Mouse (Mus musculus): ENCODE data around the gene Leng9. TPM values are rescaled to one million over a fixed set of nuclear protein-coding genes. Genes with fewer than 3 reads are reported as not detected.

Gene Leng9
- polyA plus RNA-seq, 1 experiment from 2014 or later, result 6.8 TPM

DNA sequence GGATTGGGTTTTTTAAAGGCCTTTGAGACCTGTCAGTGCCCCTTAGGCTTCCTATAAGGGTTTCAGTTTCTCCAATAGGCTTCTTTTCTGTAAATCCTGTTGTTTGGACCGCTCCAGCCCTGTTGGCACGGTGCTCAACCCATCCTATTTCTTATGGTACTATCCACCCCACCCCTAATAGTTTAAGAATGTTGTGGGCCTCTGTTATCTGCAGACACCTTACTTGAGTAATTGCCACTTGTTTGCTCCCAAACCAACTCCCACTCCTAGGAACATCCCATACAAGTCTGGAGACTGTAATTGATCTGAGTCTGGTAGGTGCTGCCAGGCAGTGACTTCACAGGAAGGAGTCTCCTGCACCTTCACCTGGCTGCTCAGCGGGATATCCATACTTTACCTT is 12.4 kb downstream of the Leng9 start:
- H3K9me3 ChIP-seq (ENCODE audit: control insufficient read depth, low read length), result no peaks in the 10 kb centered on the region
- 0 out of 2 replicates have a peak overlapping the region, but pooled peaks have one; percentile 60 for H3K27ac ChIP-seq (ENCODE audit: low read length)
- peak overlapping the region; percentile 81 for H3K9ac ChIP-seq (ENCODE audit: low read depth, low read length)
- H3K36me3 ChIP-seq (ENCODE audit: control insufficient read depth, insufficient read depth, low read length), result peaks cover 24% of the 10 kb centered on the region
- H3K27me3 ChIP-seq (replicated peaks; ENCODE audit: control insufficient read depth, insufficient read depth, low read length), result no peaks in the 10 kb centered on the region
- peak overlapping the region; percentile 91 for H3K4me3 ChIP-seq (ENCODE audit: low read length)
- no peak for ATAC-seq
- 44% methylated on average over 3 of the region's 3 CpGs for WGBS
- H3K4me2 ChIP-seq (ENCODE audit: low read depth, low read length), result peak overlapping the region; percentile 89
- peaks cover 7% of the 10 kb centered on the region for H3K4me1 ChIP-seq (ENCODE audit: control insufficient read depth, insufficient read depth, low read length)

DNA sequence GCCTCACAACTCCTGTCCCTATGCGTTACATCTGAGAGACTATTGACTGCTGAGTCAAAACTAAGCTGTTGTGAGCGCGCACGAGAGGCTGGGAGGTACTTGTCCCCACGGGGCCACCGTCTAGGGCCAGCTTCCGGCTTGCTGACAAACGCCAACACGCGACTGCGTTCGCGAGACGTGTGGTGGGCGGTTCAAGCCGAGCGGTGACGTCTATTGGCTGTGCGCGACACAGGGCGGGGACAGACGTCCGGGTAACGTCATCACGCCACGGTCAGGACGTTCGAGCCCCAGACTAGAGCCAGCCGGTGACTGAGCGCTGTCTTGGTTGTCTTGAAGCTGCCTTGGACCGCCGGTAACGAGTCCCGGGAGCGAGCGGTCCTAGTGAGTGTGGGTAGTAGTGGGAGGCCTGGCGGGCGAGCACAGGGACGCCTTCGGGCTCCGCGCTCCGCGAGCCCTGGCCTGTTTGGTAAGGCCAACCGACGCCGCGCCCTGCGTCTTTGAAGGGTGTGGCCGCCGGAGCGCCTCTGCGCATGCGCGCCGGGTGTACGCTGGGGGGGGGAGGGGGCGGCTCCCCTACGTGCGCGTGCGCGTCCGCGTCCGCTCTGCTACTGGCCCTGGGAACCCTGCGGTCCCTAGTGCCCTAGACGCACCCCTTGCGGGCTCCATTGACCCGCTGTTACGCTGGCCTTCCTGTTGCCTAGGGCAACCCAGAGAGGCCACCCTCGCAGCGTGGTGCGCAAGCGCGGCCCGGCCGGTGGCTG is 13.2 kb downstream of the Leng9 start, which contains the start of gene Leng8:
TSS of gene Leng8 (plus strand) at position 269 of the 761 bp plus-strand sequence.
- peaks cover 7% of the 10 kb centered on the region for H3K4me1 ChIP-seq (ENCODE audit: control insufficient read depth, insufficient read depth, low read length)
- ATAC-seq, result peak; percentile 99
- no peaks in the 10 kb centered on the region for H3K27me3 ChIP-seq (replicated peaks; ENCODE audit: control insufficient read depth, insufficient read depth, low read length)
- H3K9ac ChIP-seq (ENCODE audit: low read depth, low read length), result peak within 1 kb of the TSS; percentile 81
- peak within 1 kb of the TSS; percentile 88 for H3K27ac ChIP-seq (ENCODE audit: low read length)
- peaks cover 16% of the 10 kb centered on the region for H3K36me3 ChIP-seq (ENCODE audit: control insufficient read depth, insufficient read depth, low read length)
- WGBS, result under 1% methylated on average over 77 of the region's 78 CpGs
- H3K9me3 ChIP-seq (ENCODE audit: control insufficient read depth, low read length), result no peaks in the 10 kb centered on the region
- peak within 1 kb of the TSS; percentile 91 for H3K4me3 ChIP-seq (ENCODE audit: low read length)
- peak within 1 kb of the TSS; percentile 89 for H3K4me2 ChIP-seq (ENCODE audit: low read depth, low read length)

DNA sequence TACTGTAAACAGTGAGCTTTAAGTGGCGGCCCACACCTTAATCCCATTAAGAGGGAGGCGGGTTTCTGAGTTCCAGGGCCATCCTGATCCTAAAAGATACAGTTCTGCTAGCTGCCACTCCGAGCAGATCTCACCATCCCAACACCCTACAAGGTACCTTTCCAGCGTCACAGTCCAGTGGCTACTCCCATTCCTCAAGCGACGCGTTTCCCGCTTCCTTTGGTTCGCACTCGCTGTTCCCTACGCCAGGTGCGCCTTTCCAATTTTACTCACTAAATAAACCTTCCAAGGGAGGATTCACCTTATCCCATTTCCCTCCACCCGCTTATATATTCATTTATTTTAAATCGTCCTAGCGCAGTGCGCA is 13.8 kb downstream of the Leng9 start:
- Histone ChIP-seq H3K36me3 (ENCODE audit: control insufficient read depth, insufficient read depth, low read length) (peaks cover 11% of the 10 kb centered on the region; the same call in 1 of the 2 replicates), H3K27me3 (replicated peaks; ENCODE audit: control insufficient read depth, insufficient read depth, low read length) (no peaks in the 10 kb centered on the region), H3K4me2 (ENCODE audit: low read depth, low read length) (peak overlapping the region; percentile 80), H3K4me1 (ENCODE audit: control insufficient read depth, insufficient read depth, low read length) (peaks cover 7% of the 10 kb centered on the region), H3K4me3 (ENCODE audit: low read length) (peak overlapping the region; percentile 91), H3K9ac (ENCODE audit: low read depth, low read length) (peak overlapping the region; percentile 81), H3K9me3 (ENCODE audit: control insufficient read depth, low read length) (no peaks in the 10 kb centered on the region), H3K27ac (ENCODE audit: low read length) (peak overlapping the region; percentile 25; the same call in 1 of the 2 replicates)
- under 1% methylated on average over 16 of the region's 16 CpGs for WGBS
- peak; percentile 32 for ATAC-seq

DNA sequence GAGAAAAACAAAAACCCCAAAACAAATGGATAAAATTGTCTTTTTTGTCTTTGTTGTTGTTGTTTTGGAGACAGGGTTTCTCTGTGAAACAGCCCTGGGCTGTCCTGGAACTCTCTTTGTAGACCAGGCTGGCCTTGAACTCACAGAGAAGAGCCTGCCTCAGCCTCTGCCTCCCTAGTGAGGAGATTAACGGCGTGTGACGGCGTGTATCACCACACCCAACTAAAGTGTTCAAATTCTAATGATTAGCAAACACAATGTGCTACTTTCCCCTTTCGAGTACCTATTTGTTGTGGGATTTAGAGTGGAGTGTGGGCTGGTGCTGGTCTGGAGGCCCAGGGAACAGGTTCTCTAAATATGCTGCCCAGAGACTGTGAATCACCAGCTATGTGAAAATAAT is 15.3 kb downstream of the Leng9 start:
- Histone ChIP-seq H3K27me3 (replicated peaks; ENCODE audit: control insufficient read depth, insufficient read depth, low read length) (no peaks in the 10 kb centered on the region), H3K9me3 (ENCODE audit: control insufficient read depth, low read length) (no peaks in the 10 kb centered on the region), H3K4me2 (ENCODE audit: low read depth, low read length) (no peak overlapping the region), H3K36me3 (ENCODE audit: control insufficient read depth, insufficient read depth, low read length) (peaks cover 10% of the 10 kb centered on the region; the same call in 1 of the 2 replicates), H3K27ac (ENCODE audit: low read length) (no peak overlapping the region), H3K4me1 (ENCODE audit: control insufficient read depth, insufficient read depth, low read length) (peaks cover 11% of the 10 kb centered on the region), H3K4me3 (ENCODE audit: low read length) (no peak overlapping the region), H3K9ac (ENCODE audit: low read depth, low read length) (no peak overlapping the region)
- WGBS, result 80% methylated on average over 5 of the region's 5 CpGs
- ATAC-seq, result no peak

DNA sequence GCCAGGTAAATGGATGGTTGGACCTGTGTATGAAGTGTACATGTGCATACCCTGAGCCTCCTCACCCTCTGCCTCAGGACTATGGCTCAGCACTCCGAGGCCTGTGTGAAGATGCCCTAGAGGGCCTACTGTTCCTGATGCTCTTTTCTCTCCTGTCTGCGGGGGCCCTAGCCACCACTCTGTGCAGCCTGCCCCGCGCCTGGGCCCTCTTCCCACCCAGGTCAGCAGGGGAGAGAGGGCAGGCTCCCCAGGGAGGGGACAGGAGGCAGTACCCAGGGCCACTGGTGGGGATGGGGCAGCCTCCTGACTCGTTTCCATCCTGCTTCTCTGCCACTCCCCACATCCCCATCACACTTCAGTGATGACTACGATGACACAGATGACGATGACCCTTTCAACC is 17.2 kb downstream of the Leng9 start:
- H3K9me3 ChIP-seq (ENCODE audit: control insufficient read depth, low read length), result no peaks in the 10 kb centered on the region
- no peaks in the 10 kb centered on the region for H3K36me3 ChIP-seq (ENCODE audit: control insufficient read depth, insufficient read depth, low read length)
- H3K27ac ChIP-seq (ENCODE audit: low read length), result no peak overlapping the region
- H3K4me1 ChIP-seq (ENCODE audit: control insufficient read depth, insufficient read depth, low read length), result peaks cover 8% of the 10 kb centered on the region
- H3K4me2 ChIP-seq (ENCODE audit: low read depth, low read length), result no peak overlapping the region
- no peak overlapping the region for H3K4me3 ChIP-seq (ENCODE audit: low read length)
- H3K9ac ChIP-seq (ENCODE audit: low read depth, low read length), result no peak overlapping the region
- 86% methylated on average over 7 of the region's 7 CpGs for WGBS
- no peak for ATAC-seq
- no peaks in the 10 kb centered on the region for H3K27me3 ChIP-seq (replicated peaks; ENCODE audit: control insufficient read depth, insufficient read depth, low read length)

- Histone ChIP-seq H3K9ac (ENCODE audit: low read depth, low read length) (no peak overlapping the region), H3K4me3 (ENCODE audit: low read length) (no peak overlapping the region), H3K4me2 (ENCODE audit: low read depth, low read length) (no peak overlapping the region), H3K9me3 (ENCODE audit: control insufficient read depth, low read length) (no peaks in the 10 kb centered on the region), H3K27me3 (replicated peaks; ENCODE audit: control insufficient read depth, insufficient read depth, low read length) (no peaks in the 10 kb centered on the region), H3K4me1 (ENCODE audit: control insufficient read depth, insufficient read depth, low read length) (peaks cover 4% of the 10 kb centered on the region), H3K27ac (ENCODE audit: low read length) (no peak overlapping the region), H3K36me3 (ENCODE audit: control insufficient read depth, insufficient read depth, low read length) (no peaks in the 10 kb centered on the region)
- WGBS, result 90% methylated on average over 3 of the region's 3 CpGs
- no peak for ATAC-seq
Measured at GRCm38 (mm10) chr7:4132581-4132980, 17.6 kb downstream of the Leng9 start.

DNA sequence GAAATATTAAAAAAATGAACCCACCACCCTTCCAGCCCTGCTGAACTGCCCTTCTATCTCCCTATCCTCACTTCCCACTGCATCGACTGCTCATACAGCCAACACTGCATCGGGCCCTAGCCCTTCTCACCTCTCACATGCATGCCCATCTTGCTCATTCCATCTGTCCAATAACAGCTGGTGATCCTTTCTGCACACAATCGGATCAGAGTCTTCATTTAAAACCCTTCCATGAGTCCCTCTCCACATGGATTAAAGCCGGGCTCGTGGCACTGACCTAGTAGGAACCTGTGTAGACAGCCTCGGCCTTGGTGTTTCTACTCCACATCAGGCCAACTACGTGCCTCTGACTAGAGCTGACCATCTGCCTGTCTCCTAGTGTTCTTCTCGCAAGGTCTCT is 18.2 kb downstream of the Leng9 start:
- Histone ChIP-seq H3K27me3 (replicated peaks; ENCODE audit: control insufficient read depth, insufficient read depth, low read length) (no peaks in the 10 kb centered on the region), H3K4me1 (ENCODE audit: control insufficient read depth, insufficient read depth, low read length) (0 out of 2 replicates have a peak, but pooled peaks cover 3% of the 10 kb centered on the region), H3K9ac (ENCODE audit: low read depth, low read length) (no peak overlapping the region), H3K27ac (ENCODE audit: low read length) (no peak overlapping the region), H3K4me3 (ENCODE audit: low read length) (no peak overlapping the region), H3K9me3 (ENCODE audit: control insufficient read depth, low read length) (no peaks in the 10 kb centered on the region), H3K36me3 (ENCODE audit: control insufficient read depth, insufficient read depth, low read length) (no peaks in the 10 kb centered on the region), H3K4me2 (ENCODE audit: low read depth, low read length) (no peak overlapping the region)
- 91% methylated on average over 8 of the region's 8 CpGs for WGBS
- ATAC-seq, result no peak

DNA sequence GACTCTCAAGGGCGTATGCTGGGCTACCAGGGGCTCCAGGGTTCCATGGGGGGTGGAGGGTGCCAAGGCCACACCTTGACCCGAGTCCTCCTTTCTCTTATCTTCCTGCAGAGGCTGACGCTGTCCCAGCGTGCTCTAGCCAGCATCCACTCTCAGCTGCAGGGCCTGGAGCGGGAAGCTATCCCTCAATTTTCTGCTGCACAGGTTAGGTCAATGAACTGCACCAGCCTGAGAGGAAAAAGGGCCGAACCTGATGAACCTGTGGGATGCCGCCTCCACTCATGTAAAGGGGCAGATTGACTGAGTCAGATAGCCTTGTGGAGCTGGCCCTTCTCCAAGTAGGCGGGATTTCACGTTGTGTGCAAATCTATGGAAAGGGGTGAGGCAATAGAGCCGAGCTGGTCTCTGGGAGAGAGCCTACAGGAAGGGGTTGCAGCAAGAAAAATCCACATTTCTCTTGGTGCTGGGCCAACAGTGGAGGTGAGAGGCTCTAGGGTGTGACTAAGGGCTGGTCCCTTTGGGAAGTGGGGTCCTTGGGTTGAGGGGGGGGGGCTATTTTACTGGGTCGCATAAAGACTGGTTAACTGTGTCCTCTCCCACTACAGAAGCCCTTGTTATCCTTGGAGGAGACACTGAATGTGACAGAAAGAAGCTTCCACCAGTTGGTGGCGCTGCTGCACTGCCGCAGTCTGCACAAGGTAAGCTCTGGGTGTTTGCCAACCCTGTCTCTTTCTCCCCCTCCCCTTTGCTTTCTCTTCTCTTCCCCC is 19.3 kb downstream of the Leng9 start:
- WGBS, result 32% methylated on average over 13 of the region's 13 CpGs
- no peak overlapping the region for H3K4me3 ChIP-seq (ENCODE audit: low read length)
- H3K27me3 ChIP-seq (replicated peaks; ENCODE audit: control insufficient read depth, insufficient read depth, low read length), result no peaks in the 10 kb centered on the region
- H3K4me2 ChIP-seq (ENCODE audit: low read depth, low read length), result no peak overlapping the region
- 0 out of 2 replicates have a peak, but pooled peaks cover 3% of the 10 kb centered on the region for H3K4me1 ChIP-seq (ENCODE audit: control insufficient read depth, insufficient read depth, low read length)
- ATAC-seq, result peak; percentile 80
- no peaks in the 10 kb centered on the region for H3K36me3 ChIP-seq (ENCODE audit: control insufficient read depth, insufficient read depth, low read length)
- H3K9ac ChIP-seq (ENCODE audit: low read depth, low read length), result no peak overlapping the region
- H3K27ac ChIP-seq (ENCODE audit: low read length), result no peak overlapping the region
- no peaks in the 10 kb centered on the region for H3K9me3 ChIP-seq (ENCODE audit: control insufficient read depth, low read length)

DNA sequence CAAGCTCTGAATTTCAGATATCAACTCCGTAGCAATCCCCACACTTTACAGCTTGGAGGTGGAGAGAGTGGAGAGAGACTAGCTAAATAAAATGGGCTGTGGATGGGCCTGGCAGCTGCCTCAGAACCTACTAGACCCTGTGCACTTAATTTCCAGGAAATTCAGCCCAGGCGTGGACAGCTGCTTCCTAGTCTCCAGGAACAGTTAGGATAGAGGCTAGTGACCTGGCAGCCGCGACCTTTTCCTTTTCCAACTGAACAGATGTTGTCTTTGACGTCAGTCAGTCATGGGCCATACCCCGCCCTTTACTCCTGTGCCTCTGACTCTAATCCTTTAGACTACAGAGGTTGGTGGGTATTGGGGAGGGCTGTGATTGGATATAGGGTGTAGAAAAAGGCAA is 21.3 kb downstream of the Leng9 start:
- H3K9ac ChIP-seq (ENCODE audit: low read depth, low read length), result no peak overlapping the region
- peaks cover 3% of the 10 kb centered on the region; the same call in 1 of the 2 replicates for H3K4me1 ChIP-seq (ENCODE audit: control insufficient read depth, insufficient read depth, low read length)
- no peak for ATAC-seq
- H3K4me2 ChIP-seq (ENCODE audit: low read depth, low read length), result no peak overlapping the region
- H3K36me3 ChIP-seq (ENCODE audit: control insufficient read depth, insufficient read depth, low read length), result no peaks in the 10 kb centered on the region
- 59% methylated on average over 6 of the region's 6 CpGs for WGBS
- H3K27ac ChIP-seq (ENCODE audit: low read length), result no peak overlapping the region
- no peak overlapping the region for H3K4me3 ChIP-seq (ENCODE audit: low read length)
- no peaks in the 10 kb centered on the region for H3K9me3 ChIP-seq (ENCODE audit: control insufficient read depth, low read length)
- no peaks in the 10 kb centered on the region for H3K27me3 ChIP-seq (replicated peaks; ENCODE audit: control insufficient read depth, insufficient read depth, low read length)
